Comparison of ENCODE assay signal across 8 mouse cellular contexts in genomic region chr17:24548921-24549617, GRCm38 (mm10). TPM values are rescaled to one million over a fixed set of nuclear protein-coding genes. Genes with fewer than 3 reads are reported as not detected.
DNase-seq lines count a peak whose midpoint lies in the region; ATAC-seq lines count a peak whose summit lies in the region.

No protein-coding gene starts in this region.

- peaks cover 21% of the 10 kb centered on the region for H3K4me1 ChIP-seq in embryonic facial prominence, embryonic 14.5 days (ENCODE audit: control insufficient read depth, insufficient read depth, low read length)

- peaks cover 3% of the 10 kb centered on the region; the same call in 1 of the 2 replicates for H3K27me3 ChIP-seq in embryonic facial prominence, embryonic 14.5 days (replicated peaks; ENCODE audit: control insufficient read depth, insufficient read depth, low read length)

- intact Hi-C loops in left cerebral cortex, postnatal 4 days (cut with DNase I) = no loop called here

- no peak for ATAC-seq in cerebellum, adult (ENCODE audit: insufficient number of reproducible peaks, low FRiP score, low TSS enrichment)
- ATAC-seq in embryonic facial prominence, embryonic 14.5 days (ENCODE audit: low read depth) = no peak
- peak; percentile 30 to 34; a peak in 2 of 4 replicates for ATAC-seq in hematopoietic stem cell, adult 5-6 weeks (replicated peaks in 1 of 2; ENCODE audit: insufficient read depth in 1 of 2, low FRiP score in 2 of 2, low TSS enrichment in 1 of 2, low read depth in 1 of 2, poor library complexity in 2 of 2, severe bottlenecking in 2 of 2)
- ATAC-seq in megakaryocyte-erythroid progenitor cell, adult 5-6 weeks (replicated peaks; ENCODE audit: low FRiP score, low TSS enrichment, poor library complexity, severe bottlenecking) = peak; percentile 45

- peak overlapping the region; percentile 94 for H3K4me3 ChIP-seq in embryonic facial prominence, embryonic 14.5 days (ENCODE audit: low read depth, low read length)

- H3K27ac ChIP-seq in embryonic facial prominence, embryonic 14.5 days (replicated peaks; ENCODE audit: low read depth, low read length) = peak overlapping the region; percentile 56

- H3K4me2 ChIP-seq in embryonic facial prominence, embryonic 14.5 days (ENCODE audit: low read depth, low read length) = peak overlapping the region; percentile 71

- H3K9me3 ChIP-seq in embryonic facial prominence, embryonic 14.5 days (ENCODE audit: control insufficient read depth, low read length) = no peaks in the 10 kb centered on the region

- H3K36me3 ChIP-seq in embryonic facial prominence, embryonic 14.5 days (ENCODE audit: control insufficient read depth, insufficient read depth, low read length) = no peaks in the 10 kb centered on the region

- WGBS in embryonic facial prominence, embryonic 14.5 days = 4% methylated on average over 23 of the region's 23 CpGs

- H3K9ac ChIP-seq in embryonic facial prominence, embryonic 14.5 days (ENCODE audit: low read depth, low read length) = peak overlapping the region; percentile 49

- peak; percentile 85 for DNase-seq in cerebellum, adult 11-12 months
- peak; percentile 83 for DNase-seq in adrenal gland, adult 2 months
- peak; percentile 77 for DNase-seq in embryonic facial prominence, embryonic 14.5 days (ENCODE audit: low spot score)
- peak; percentile 21 for DNase-seq in left cerebral cortex, postnatal 4 days
- DNase-seq in spleen, postnatal 4 days (ENCODE audit: low spot score in 2 of 2) = peak; percentile 71 to 82

RNA-seq across cellular contexts. Expression of gene Pkd1, which starts 0.6 kb away (rescaled TPM):
- total RNA-seq in adrenal gland, adult 2 months (2021) = 10 to 100 TPM; 34.3 to 40.5 TPM
- polyA plus RNA-seq in adrenal gland, adult 2 months (2012; rRNA removed) = 73.2 and 73.3 TPM in 2 replicates
- polyA plus RNA-seq in embryonic facial prominence, embryonic 14.5 days (2014; fragmentation: Nextera tagmentation; extraction: Ambion mirVana) = 37.9 and 40.1 TPM in 2 replicates
- 13.3 and 17.9 TPM in 2 replicates for total RNA-seq in hematopoietic stem cell, adult 5-6 weeks (2017)
- 10 to 100 TPM; 75.0 to 91.3 TPM for total RNA-seq in left cerebral cortex, postnatal 4 days (2021)
- 17.2 and 20.5 TPM in 2 replicates for total RNA-seq in megakaryocyte-erythroid progenitor cell, adult 5-6 weeks (2014; fragmentation: Nextera tagmentation)
- 4.6 and 5.4 TPM in 2 replicates for total RNA-seq in megakaryocyte-erythroid progenitor cell, adult 5-6 weeks (2017)

RNA-seq across cellular contexts. Expression of gene Rab26, which starts 15.1 kb away (rescaled TPM):
- total RNA-seq in adrenal gland, adult 2 months (2021) = 1 to 10 TPM in 1 of 2 experiments, under 1 TPM in 1; 0.98 to 1.8 TPM
- polyA plus RNA-seq in adrenal gland, adult 2 months (2012; rRNA removed) = 0.65 and 1.1 TPM in 2 replicates
- polyA plus RNA-seq in embryonic facial prominence, embryonic 14.5 days (2014; fragmentation: Nextera tagmentation; extraction: Ambion mirVana) = 2.8 and 2.9 TPM in 2 replicates
- total RNA-seq in hematopoietic stem cell, adult 5-6 weeks (2017) = 1.4 TPM in 1 of 2 replicates, not detected in the other
- total RNA-seq in left cerebral cortex, postnatal 4 days (2021) = 10 to 100 TPM; 12.2 to 12.5 TPM
- total RNA-seq in megakaryocyte-erythroid progenitor cell, adult 5-6 weeks (2014; fragmentation: Nextera tagmentation) = not detected in 2 replicates
- total RNA-seq in megakaryocyte-erythroid progenitor cell, adult 5-6 weeks (2017) = 1.3 TPM in 1 of 2 replicates, not detected in the other

RNA-seq across cellular contexts. Expression of gene Traf7, which starts 21.3 kb away (rescaled TPM):
- 100 to 1,000 TPM in 1 of 2 experiments, 10 to 100 TPM in 1; 91.4 to 105 TPM for total RNA-seq in adrenal gland, adult 2 months (2021)
- polyA plus RNA-seq in adrenal gland, adult 2 months (2012; rRNA removed) = 152 and 167 TPM in 2 replicates
- 78.9 and 86.3 TPM in 2 replicates for polyA plus RNA-seq in embryonic facial prominence, embryonic 14.5 days (2014; fragmentation: Nextera tagmentation; extraction: Ambion mirVana)
- 72.9 and 85.6 TPM in 2 replicates for total RNA-seq in hematopoietic stem cell, adult 5-6 weeks (2017)
- total RNA-seq in left cerebral cortex, postnatal 4 days (2021) = 100 to 1,000 TPM; 166 to 172 TPM
- 111 and 143 TPM in 2 replicates for total RNA-seq in megakaryocyte-erythroid progenitor cell, adult 5-6 weeks (2014; fragmentation: Nextera tagmentation)
- 66.3 and 84.8 TPM in 2 replicates for total RNA-seq in megakaryocyte-erythroid progenitor cell, adult 5-6 weeks (2017)

Comparison
In these comparisons a context has a peak if more than half of its experiments do, and no peak if none do; other contexts are left out.
1. DNase-seq: peak in every context shown above with its lines; median percentile 85 in cerebellum, adult 11-12 months; 83 in adrenal gland, adult 2 months; 77 in embryonic facial prominence, embryonic 14.5 days; 76 in spleen, postnatal 4 days; 21 in left cerebral cortex, postnatal 4 days.
2. ATAC-seq: peak in hematopoietic stem cell, adult 5-6 weeks (2 of 2) and megakaryocyte-erythroid progenitor cell, adult 5-6 weeks (single experiment); none in cerebellum, adult (single experiment) and embryonic facial prominence, embryonic 14.5 days (single experiment).